Mouse (Mus musculus): ENCODE data around the gene Ssr1. TPM values are rescaled to one million over a fixed set of nuclear protein-coding genes. Genes with fewer than 3 reads are reported as not detected.

The Ssr1 gene
- polyA plus RNA-seq, 1 experiment from 2014 or later: 66.5 TPM

DNA sequence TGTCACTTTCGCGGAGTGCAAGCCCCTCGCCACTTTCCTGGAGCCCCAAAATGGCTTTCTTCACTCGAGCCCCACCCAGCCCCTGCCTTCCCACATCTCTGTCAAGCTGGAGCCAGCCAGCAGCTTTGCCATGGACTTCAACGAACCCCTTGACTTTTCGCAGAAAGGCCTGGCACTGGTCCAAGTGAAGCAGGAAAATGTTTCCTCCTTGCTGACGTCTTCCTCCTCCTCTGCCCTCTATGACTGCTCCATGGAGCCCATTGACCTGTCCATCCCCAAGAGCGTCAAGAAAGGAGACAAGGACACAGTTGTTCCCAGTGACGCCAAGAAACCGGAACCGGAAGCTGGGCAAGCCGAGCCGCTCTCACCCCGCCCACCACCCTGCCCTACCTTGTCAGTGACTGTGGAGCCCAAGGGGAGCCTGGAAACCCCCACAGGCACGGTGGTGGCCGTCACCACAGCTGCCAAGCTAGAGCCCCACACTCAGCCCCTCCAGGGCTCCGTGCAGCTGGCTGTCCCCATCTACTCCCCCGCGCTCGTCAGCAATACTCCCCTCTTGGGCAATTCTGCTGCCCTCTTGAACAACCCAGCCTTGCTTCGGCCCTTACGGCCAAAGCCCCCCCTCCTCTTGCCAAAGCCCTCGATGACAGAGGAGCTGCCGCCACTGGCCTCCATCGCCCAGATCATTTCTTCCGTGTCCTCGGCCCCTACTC is 62.7 kb downstream of the Ssr1 start:
- Histone ChIP-seq H3K27me3 (replicated peaks; ENCODE audit: control insufficient read depth, insufficient read depth, low read length) (no peaks in the 10 kb centered on the region), H3K36me3 (ENCODE audit: control insufficient read depth, insufficient read depth, low read length) (no peaks in the 10 kb centered on the region), H3K4me3 (ENCODE audit: low read length) (no peak overlapping the region), H3K4me2 (ENCODE audit: low read length) (no peak overlapping the region), H3K9ac (ENCODE audit: low read depth, low read length) (no peak overlapping the region), H3K9me3 (ENCODE audit: control insufficient read depth, low read length) (no peaks in the 10 kb centered on the region), H3K4me1 (ENCODE audit: control insufficient read depth, insufficient read depth, low read depth, low read length) (no peaks in the 10 kb centered on the region), H3K27ac (ENCODE audit: low read depth, low read length) (no peak overlapping the region)
- peak; percentile 14; the same call in 1 of the 2 replicates for ATAC-seq
- 65% methylated on average over 27 of the region's 27 CpGs for WGBS

DNA sequence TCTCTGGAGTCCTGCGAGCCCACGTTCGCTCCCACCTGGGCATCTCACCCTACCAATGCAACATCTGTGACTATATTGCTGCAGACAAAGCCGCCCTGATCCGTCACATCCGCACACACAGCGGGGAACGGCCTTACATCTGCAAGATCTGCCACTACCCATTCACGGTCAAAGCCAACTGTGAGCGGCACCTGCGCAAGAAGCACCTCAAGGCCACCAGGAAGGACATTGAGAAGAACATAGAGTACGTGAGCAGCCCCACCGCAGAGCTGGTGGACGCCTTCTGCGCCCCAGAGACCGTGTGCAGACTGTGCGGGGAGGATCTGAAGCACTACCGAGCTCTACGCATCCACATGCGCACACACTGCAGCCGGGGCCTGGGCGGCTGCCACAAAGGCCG is 63.4 kb downstream of the Ssr1 start:
- no peak for ATAC-seq
- Histone ChIP-seq H3K36me3 (ENCODE audit: control insufficient read depth, insufficient read depth, low read length) (no peaks in the 10 kb centered on the region), H3K27me3 (replicated peaks; ENCODE audit: control insufficient read depth, insufficient read depth, low read length) (no peaks in the 10 kb centered on the region), H3K9me3 (ENCODE audit: control insufficient read depth, low read length) (no peaks in the 10 kb centered on the region), H3K27ac (ENCODE audit: low read depth, low read length) (no peak overlapping the region), H3K4me3 (ENCODE audit: low read length) (no peak overlapping the region), H3K4me1 (ENCODE audit: control insufficient read depth, insufficient read depth, low read depth, low read length) (no peaks in the 10 kb centered on the region), H3K9ac (ENCODE audit: low read depth, low read length) (no peak overlapping the region), H3K4me2 (ENCODE audit: low read length) (no peak overlapping the region)
- 94% methylated on average over 23 of the region's 23 CpGs for WGBS

DNA sequence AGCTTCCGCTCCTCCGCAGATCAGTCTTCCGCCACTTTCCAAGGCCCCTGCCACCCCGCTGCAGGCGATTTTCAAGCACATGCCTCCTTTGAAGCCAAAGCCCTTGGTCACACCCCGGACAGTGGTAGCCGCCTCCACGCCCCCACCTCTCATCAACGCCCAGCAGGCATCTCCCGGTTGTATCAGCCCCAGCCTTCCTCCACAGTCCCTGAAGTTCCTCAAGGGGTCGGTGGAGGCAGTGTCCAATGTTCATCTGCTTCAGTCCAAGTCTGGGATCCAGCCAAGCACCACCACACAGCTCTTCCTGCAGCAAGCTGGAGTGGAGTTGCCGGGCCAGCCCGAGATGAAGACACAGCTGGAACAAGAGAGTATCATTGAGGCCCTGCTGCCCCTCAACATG is 63.9 kb downstream of the Ssr1 start:
- H3K27ac ChIP-seq (ENCODE audit: low read depth, low read length): no peak overlapping the region
- 88% methylated on average over 13 of the region's 13 CpGs for WGBS

DNA sequence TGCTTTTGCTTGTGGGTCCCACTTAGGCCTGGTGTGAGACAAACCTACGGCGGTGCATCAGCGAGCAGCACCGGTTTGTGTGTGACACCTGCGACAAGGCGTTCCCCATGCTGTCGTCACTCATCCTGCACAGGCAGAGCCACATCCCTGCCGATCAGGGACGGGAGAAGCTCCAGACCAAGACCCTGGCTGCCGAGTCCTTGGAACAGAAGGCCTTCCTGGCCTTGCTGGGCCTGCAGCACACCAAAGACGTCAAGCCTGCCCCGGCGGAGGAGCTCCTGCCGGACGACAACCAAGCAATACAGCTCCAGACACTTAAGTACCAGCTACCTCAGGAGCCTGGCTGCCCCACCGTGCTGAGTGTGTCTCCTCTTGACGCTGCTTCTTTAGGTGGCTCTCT is 64.5 kb downstream of the Ssr1 start:
- H3K4me2 ChIP-seq (ENCODE audit: low read length): no peak overlapping the region
- no peaks in the 10 kb centered on the region for H3K9me3 ChIP-seq (ENCODE audit: control insufficient read depth, low read length)
- 94% methylated on average over 17 of the region's 17 CpGs for WGBS
- no peak for ATAC-seq
- no peaks in the 10 kb centered on the region for H3K36me3 ChIP-seq (ENCODE audit: control insufficient read depth, insufficient read depth, low read length)
- no peaks in the 10 kb centered on the region for H3K4me1 ChIP-seq (ENCODE audit: control insufficient read depth, insufficient read depth, low read depth, low read length)
- no peak overlapping the region for H3K4me3 ChIP-seq (ENCODE audit: low read length)
- no peak overlapping the region for H3K9ac ChIP-seq (ENCODE audit: low read depth, low read length)
- H3K27ac ChIP-seq (ENCODE audit: low read depth, low read length): no peak overlapping the region
- H3K27me3 ChIP-seq (replicated peaks; ENCODE audit: control insufficient read depth, insufficient read depth, low read length): no peaks in the 10 kb centered on the region

More for the DNA sequence above, 63.9 kb downstream of the Ssr1 start:
- H3K4me1 ChIP-seq (ENCODE audit: control insufficient read depth, insufficient read depth, low read depth, low read length): no peaks in the 10 kb centered on the region
- ATAC-seq: no peak
- H3K9me3 ChIP-seq (ENCODE audit: control insufficient read depth, low read length): no peaks in the 10 kb centered on the region
- no peak overlapping the region for H3K9ac ChIP-seq (ENCODE audit: low read depth, low read length)
- H3K4me2 ChIP-seq (ENCODE audit: low read length): no peak overlapping the region
- H3K4me3 ChIP-seq (ENCODE audit: low read length): no peak overlapping the region
- H3K27me3 ChIP-seq (replicated peaks; ENCODE audit: control insufficient read depth, insufficient read depth, low read length): no peaks in the 10 kb centered on the region
- H3K36me3 ChIP-seq (ENCODE audit: control insufficient read depth, insufficient read depth, low read length): no peaks in the 10 kb centered on the region

DNA sequence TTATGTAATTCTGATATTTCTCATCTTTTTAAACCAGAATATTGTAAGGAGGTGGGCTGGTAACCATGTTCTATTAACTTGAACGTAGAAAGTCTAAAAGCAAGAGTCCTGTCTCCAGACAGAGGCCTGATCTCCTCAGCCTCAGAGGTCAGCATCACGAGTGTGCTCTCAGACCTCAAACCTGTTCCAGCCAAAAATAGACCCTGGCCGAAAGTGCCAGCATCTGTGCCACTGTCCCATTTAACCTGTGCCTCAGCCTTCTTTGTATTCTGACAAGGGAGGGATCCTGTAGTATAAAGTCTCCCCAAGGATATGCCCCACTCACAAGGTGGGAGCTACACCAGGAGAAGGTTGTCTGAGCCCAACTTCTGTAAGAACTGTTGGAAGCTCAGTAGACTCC is 67.6 kb downstream of the Ssr1 start:
- ATAC-seq: no peak
- 93% methylated on average over 3 of the region's 3 CpGs for WGBS

DNA sequence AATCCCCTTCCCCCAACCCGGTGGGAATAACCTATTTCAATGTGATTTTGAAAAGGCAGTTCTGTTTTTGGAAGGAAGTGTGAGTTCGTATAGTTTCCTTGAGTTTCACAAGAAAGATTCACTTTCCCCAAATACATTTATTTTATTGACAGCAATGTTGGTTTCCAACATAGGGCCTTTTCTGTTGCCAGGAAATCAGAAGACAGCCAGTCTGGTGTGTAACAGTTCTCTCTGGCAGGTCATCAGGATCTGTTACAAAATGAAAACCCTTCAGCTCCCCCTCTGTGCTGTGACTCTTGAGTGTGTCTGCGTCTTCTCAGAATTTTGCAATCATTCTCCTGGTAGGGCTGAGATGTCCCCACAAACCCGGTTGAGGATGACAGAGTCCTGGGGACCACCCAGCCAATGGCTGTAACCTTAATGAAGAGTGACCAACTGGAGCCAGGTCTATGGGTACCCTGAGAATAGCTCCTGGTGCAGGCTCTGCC is 69.5 kb downstream of the Ssr1 start:
- no peaks in the 10 kb centered on the region for H3K4me1 ChIP-seq (ENCODE audit: control insufficient read depth, insufficient read depth, low read depth, low read length)
- no peak for ATAC-seq
- H3K9ac ChIP-seq (ENCODE audit: low read depth, low read length): no peak overlapping the region
- H3K9me3 ChIP-seq (ENCODE audit: control insufficient read depth, low read length): no peaks in the 10 kb centered on the region
- no peak overlapping the region for H3K4me3 ChIP-seq (ENCODE audit: low read length)
- H3K27me3 ChIP-seq (replicated peaks; ENCODE audit: control insufficient read depth, insufficient read depth, low read length): no peaks in the 10 kb centered on the region
- no peak overlapping the region for H3K27ac ChIP-seq (ENCODE audit: low read depth, low read length)
- WGBS: 77% methylated on average over 4 of the region's 4 CpGs
- no peaks in the 10 kb centered on the region for H3K36me3 ChIP-seq (ENCODE audit: control insufficient read depth, insufficient read depth, low read length)
- H3K4me2 ChIP-seq (ENCODE audit: low read length): no peak overlapping the region

More for the DNA sequence above, 67.6 kb downstream of the Ssr1 start:
- Histone ChIP-seq H3K4me2 (ENCODE audit: low read length) (no peak overlapping the region), H3K4me3 (ENCODE audit: low read length) (no peak overlapping the region), H3K9me3 (ENCODE audit: control insufficient read depth, low read length) (no peaks in the 10 kb centered on the region), H3K27me3 (replicated peaks; ENCODE audit: control insufficient read depth, insufficient read depth, low read length) (no peaks in the 10 kb centered on the region), H3K27ac (ENCODE audit: low read depth, low read length) (no peak overlapping the region), H3K36me3 (ENCODE audit: control insufficient read depth, insufficient read depth, low read length) (no peaks in the 10 kb centered on the region), H3K4me1 (ENCODE audit: control insufficient read depth, insufficient read depth, low read depth, low read length) (no peaks in the 10 kb centered on the region), H3K9ac (ENCODE audit: low read depth, low read length) (no peak overlapping the region)

DNA sequence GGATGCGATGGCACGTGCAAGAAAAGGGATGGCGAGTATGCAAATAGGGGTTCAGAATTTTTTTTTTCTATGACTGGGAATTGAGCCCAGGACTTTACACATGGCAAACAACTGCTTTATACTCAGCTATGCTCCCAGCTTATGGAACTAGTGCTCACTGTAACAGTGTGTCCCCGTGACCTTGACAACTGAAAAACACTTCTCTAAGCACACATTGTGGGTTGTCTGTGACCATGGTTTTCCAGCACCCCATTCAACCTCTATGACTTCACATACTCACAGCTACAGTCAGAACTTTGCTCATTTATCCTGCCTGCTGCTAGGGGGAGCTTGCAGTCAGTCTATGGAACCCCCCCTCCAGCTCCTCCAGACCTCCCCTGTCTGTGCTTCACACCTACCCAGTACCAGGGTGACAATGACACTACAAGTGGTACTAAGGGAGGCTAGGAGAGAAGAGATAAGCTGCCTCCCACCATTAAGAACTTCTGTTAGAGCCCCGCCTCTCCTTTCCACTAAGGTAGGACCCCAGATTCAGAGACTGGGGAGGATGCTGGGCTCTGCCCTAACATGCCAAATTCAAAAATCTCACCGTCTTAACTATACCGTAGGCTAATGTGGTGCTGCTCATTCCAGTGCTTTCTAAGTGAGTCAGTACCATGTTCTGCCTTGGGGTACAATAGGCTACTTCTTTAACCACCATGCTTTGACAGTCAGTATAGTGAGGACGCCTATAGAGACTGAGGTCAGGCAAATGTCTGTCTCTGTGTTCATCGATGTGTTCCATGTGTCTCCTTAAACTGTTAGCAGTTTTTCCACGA is 70.2 kb downstream of the Ssr1 start:
- no peaks in the 10 kb centered on the region for H3K4me1 ChIP-seq (ENCODE audit: control insufficient read depth, insufficient read depth, low read depth, low read length)
- no peak overlapping the region for H3K4me3 ChIP-seq (ENCODE audit: low read length)
- H3K4me2 ChIP-seq (ENCODE audit: low read length): no peak overlapping the region
- whole genome bisulfite sequencing: 85% methylated on average over 10 of the region's 10 CpGs
- no peak overlapping the region for H3K9ac ChIP-seq (ENCODE audit: low read depth, low read length)
- no peaks in the 10 kb centered on the region for H3K9me3 ChIP-seq (ENCODE audit: control insufficient read depth, low read length)
- no peaks in the 10 kb centered on the region for H3K27me3 ChIP-seq (replicated peaks; ENCODE audit: control insufficient read depth, insufficient read depth, low read length)
- H3K36me3 ChIP-seq (ENCODE audit: control insufficient read depth, insufficient read depth, low read length): no peaks in the 10 kb centered on the region
- peak; percentile 45; the same call in 1 of the 2 replicates for ATAC-seq
- H3K27ac ChIP-seq (ENCODE audit: low read depth, low read length): no peak overlapping the region

DNA sequence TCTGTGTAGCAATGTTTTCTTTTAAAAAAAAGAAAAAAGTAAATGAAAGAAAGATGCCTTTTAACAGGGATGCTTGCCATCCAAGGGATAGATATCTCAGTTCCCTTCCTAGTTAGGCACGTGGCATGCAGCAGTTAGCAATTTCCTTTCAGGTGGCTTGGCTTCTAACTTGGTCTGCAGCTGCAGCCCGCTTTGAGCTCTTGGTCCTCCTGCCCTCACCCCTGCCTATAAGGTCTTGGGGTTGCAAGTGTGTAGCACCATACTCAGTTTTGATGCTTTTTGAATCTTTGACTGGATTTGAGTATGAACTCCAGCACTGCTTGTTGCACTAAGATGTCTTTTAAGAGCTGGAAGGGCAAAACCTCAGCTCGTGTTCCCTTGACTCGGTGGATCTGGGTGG is 70.9 kb downstream of the Ssr1 start:
- Histone ChIP-seq H3K4me2 (ENCODE audit: low read length) (no peak overlapping the region), H3K4me3 (ENCODE audit: low read length) (no peak overlapping the region), H3K27me3 (replicated peaks; ENCODE audit: control insufficient read depth, insufficient read depth, low read length) (no peaks in the 10 kb centered on the region), H3K9me3 (ENCODE audit: control insufficient read depth, low read length) (no peaks in the 10 kb centered on the region), H3K4me1 (ENCODE audit: control insufficient read depth, insufficient read depth, low read depth, low read length) (no peaks in the 10 kb centered on the region), H3K9ac (ENCODE audit: low read depth, low read length) (no peak overlapping the region), H3K36me3 (ENCODE audit: control insufficient read depth, insufficient read depth, low read length) (no peaks in the 10 kb centered on the region), H3K27ac (ENCODE audit: low read depth, low read length) (no peak overlapping the region)
- ATAC-seq: no peak
- WGBS: 91% methylated on average over 4 of the region's 4 CpGs

DNA sequence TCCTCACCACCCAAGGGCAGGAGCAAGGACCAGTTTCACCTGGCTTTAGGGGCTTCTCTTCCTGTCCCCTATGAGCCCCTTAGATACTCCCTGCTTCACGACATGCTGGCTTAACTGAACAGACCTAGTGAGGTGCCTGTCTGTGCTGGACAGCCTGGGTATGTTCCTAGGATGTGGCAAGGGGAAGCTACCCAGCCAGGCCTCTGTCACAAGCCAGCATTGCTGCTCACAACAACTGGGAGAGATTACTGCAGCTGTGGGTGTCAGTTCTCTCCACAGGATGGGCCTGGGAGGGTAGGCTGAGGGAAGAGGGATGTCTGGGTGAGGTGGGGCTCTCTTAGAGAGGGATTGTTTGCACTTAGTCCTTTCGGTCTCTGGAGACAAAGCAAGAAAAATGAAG is 73.3 kb downstream of the Ssr1 start:
- 43% methylated on average over 2 of the region's 2 CpGs for WGBS
- Histone ChIP-seq H3K36me3 (ENCODE audit: control insufficient read depth, insufficient read depth, low read length) (no peaks in the 10 kb centered on the region), H3K27me3 (replicated peaks; ENCODE audit: control insufficient read depth, insufficient read depth, low read length) (no peaks in the 10 kb centered on the region), H3K4me2 (ENCODE audit: low read length) (no peak overlapping the region), H3K9ac (ENCODE audit: low read depth, low read length) (no peak overlapping the region), H3K4me1 (ENCODE audit: control insufficient read depth, insufficient read depth, low read depth, low read length) (no peaks in the 10 kb centered on the region), H3K27ac (ENCODE audit: low read depth, low read length) (no peak overlapping the region), H3K9me3 (ENCODE audit: control insufficient read depth, low read length) (no peaks in the 10 kb centered on the region), H3K4me3 (ENCODE audit: low read length) (no peak overlapping the region)
- no peak for ATAC-seq

Data from hindbrain, embryonic 16.5 days (tissue).